Mouse (Mus musculus): ENCODE measurements around the gene Man2b2. TPM values are rescaled to one million over a fixed set of nuclear protein-coding genes. Genes with fewer than 3 reads are reported as not detected.
"Not testable (repeated sequence)": the region's sequence is repeated elsewhere in the genome, so short reads cannot be mapped to it uniquely, and the experiment has no call there.

Man2b2 gene
- polyA plus RNA-seq, 1 experiment from 2014 or later, result 15.5 TPM

DNA sequence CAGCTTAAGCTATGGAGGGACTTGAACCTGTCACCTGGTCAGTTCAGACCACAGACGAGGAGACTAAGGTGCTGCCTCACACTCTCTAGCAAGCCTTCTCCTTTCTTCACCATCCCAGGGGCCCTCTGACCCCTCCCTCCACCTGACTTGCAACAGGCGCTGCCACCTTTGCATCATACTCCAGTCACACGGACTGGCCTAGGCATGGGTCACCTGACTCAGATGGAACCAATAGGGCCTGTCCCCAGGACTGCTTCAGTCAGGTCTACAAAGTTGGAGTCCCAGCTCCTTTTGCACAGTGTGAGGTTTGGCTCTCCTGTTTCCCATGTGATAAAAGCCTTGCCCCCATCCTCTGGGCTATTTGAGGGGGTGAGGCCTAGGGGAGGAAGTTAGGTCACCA lies 19.8 kb downstream of the Man2b2 start:
- H3K4me1 ChIP-seq (ENCODE audit: control insufficient read depth in 2 of 2, insufficient read depth in 2 of 2, low read length in 2 of 2), result peaks cover 4 to 7% of the 10 kb centered on the region in 2 experiments; a peak in 3 of 4 replicates
- H3K27me3 ChIP-seq (ENCODE audit: control insufficient read depth, insufficient read depth, low read length), result no peaks in the 10 kb centered on the region
- WGBS, result 82% methylated on average over 3 of the region's 3 CpGs
- no peak overlapping the region for H3K4me2 ChIP-seq (ENCODE audit: low read length)
- ATAC-seq (ENCODE audit: insufficient number of reproducible peaks, insufficient read depth, low FRiP score, low read depth), result no peak
- no peak overlapping the region for H3K9ac ChIP-seq (ENCODE audit: low read length)
- H3K27ac ChIP-seq (replicated peaks in 1 of 2; ENCODE audit: control insufficient read depth in 1 of 2, insufficient read depth in 1 of 2, low read depth in 2 of 2, low read length in 2 of 2), result no peak overlapping the region
- H3K4me3 ChIP-seq (ENCODE audit: control insufficient read depth in 1 of 2, insufficient read depth in 1 of 2, low read depth in 1 of 2, low read length in 2 of 2), result no peak overlapping the region
- H3K36me3 ChIP-seq (ENCODE audit: control insufficient read depth, insufficient read depth, low read length), result peaks cover 4% of the 10 kb centered on the region; the same call in 1 of the 2 replicates
- H3K9me3 ChIP-seq (ENCODE audit: control insufficient read depth, low read length), result no peaks in the 10 kb centered on the region

DNA sequence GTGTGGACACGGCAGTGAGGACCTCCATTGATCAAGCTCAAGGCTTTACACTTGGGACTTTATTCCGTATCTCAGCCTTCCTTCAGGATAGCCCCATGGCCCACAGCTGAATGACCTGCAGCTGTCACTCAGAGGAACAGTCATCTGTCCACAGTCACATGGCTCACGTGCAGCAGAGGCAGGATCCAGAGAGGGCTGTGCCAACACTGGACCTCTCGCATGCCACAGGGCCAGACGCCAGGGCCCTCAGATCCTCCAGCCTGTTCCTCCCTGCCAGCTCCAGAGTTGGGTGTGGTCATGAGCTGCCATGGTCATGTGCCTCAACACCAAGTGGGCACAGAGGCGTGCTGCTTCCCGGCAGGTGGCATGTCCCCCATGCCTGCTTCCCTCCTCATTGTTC lies 21.3 kb downstream of the Man2b2 start:
- no peaks in the 10 kb centered on the region for H3K9me3 ChIP-seq (ENCODE audit: control insufficient read depth, low read length)
- no peak overlapping the region for H3K4me2 ChIP-seq (ENCODE audit: low read length)
- 78% methylated on average over 7 of the region's 7 CpGs for WGBS
- peaks cover 4 to 7% of the 10 kb centered on the region in 2 experiments; a peak in 3 of 4 replicates for H3K4me1 ChIP-seq (ENCODE audit: control insufficient read depth in 2 of 2, insufficient read depth in 2 of 2, low read length in 2 of 2)
- H3K4me3 ChIP-seq (ENCODE audit: control insufficient read depth in 1 of 2, insufficient read depth in 1 of 2, low read depth in 1 of 2, low read length in 2 of 2), result no peak overlapping the region
- H3K36me3 ChIP-seq (ENCODE audit: control insufficient read depth, insufficient read depth, low read length), result 0 out of 2 replicates have a peak, but pooled peaks cover 4% of the 10 kb centered on the region
- H3K9ac ChIP-seq (ENCODE audit: low read length), result no peak overlapping the region
- no peak; the same call in 1 of the 2 replicates for ATAC-seq (ENCODE audit: insufficient number of reproducible peaks, insufficient read depth, low FRiP score, low read depth)
- no peak overlapping the region for H3K27ac ChIP-seq (replicated peaks in 1 of 2; ENCODE audit: control insufficient read depth in 1 of 2, insufficient read depth in 1 of 2, low read depth in 2 of 2, low read length in 2 of 2)
- no peaks in the 10 kb centered on the region for H3K27me3 ChIP-seq (ENCODE audit: control insufficient read depth, insufficient read depth, low read length)

DNA sequence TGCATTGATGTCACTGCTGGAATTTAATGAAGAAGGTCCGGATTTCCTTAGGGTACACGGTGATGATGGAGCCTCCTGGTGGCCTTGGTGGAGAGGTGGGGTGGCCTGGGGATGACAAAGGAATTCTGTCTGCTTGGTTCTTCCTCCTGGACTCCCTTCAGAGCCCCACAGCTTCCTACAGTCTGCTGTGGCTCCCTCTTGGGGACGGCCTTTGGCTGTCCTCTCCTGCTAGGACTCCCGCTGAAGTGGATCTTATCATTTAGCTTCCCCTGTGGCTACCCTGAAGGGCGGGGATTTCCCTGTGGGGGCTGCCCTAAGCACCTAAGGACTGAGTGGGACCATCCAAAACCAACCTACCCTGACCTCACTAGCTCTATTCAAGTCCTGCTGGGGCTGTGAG lies 23.3 kb downstream of the Man2b2 start:
- H3K36me3 ChIP-seq (ENCODE audit: control insufficient read depth, insufficient read depth, low read length), result no peaks in the 10 kb centered on the region
- H3K4me1 ChIP-seq (ENCODE audit: control insufficient read depth in 2 of 2, insufficient read depth in 2 of 2, low read length in 2 of 2), result peaks cover 4 to 7% of the 10 kb centered on the region in 2 experiments; a peak in 3 of 4 replicates
- H3K27ac ChIP-seq (replicated peaks in 1 of 2; ENCODE audit: control insufficient read depth in 1 of 2, insufficient read depth in 1 of 2, low read depth in 2 of 2, low read length in 2 of 2), result no peak overlapping the region
- no peak for ATAC-seq (ENCODE audit: insufficient number of reproducible peaks, insufficient read depth, low FRiP score, low read depth)
- H3K4me3 ChIP-seq (ENCODE audit: control insufficient read depth in 1 of 2, insufficient read depth in 1 of 2, low read depth in 1 of 2, low read length in 2 of 2), result no peak overlapping the region
- H3K9ac ChIP-seq (ENCODE audit: low read length), result no peak overlapping the region
- H3K4me2 ChIP-seq (ENCODE audit: low read length), result no peak overlapping the region
- no peaks in the 10 kb centered on the region for H3K9me3 ChIP-seq (ENCODE audit: control insufficient read depth, low read length)
- 9% methylated on average over 5 of the region's 5 CpGs for WGBS
- H3K27me3 ChIP-seq (ENCODE audit: control insufficient read depth, insufficient read depth, low read length), result no peaks in the 10 kb centered on the region

DNA sequence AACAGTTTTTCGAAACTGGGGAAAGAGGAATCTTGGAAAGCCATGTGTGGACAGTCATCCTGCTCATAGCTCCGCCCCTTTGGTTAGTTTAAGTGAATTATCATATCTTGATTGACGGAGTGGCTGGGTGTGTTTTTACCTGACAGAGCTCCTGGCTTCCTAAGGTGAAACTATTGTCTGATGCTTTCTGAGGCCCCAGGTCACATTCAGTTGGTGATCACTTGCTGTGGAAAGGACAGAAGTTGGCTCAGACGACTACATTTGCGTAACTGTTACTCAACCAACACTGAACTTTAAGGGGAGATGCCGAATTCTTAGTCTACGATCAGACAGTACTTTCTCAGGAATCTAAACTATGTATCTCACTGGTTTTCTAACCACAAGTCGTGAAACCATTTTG lies 33.2 kb downstream of the Man2b2 start:
- H3K27ac ChIP-seq (replicated peaks in 1 of 2; ENCODE audit: control insufficient read depth in 1 of 2, insufficient read depth in 1 of 2, low read depth in 2 of 2, low read length in 2 of 2), result no peak overlapping the region
- no peak overlapping the region; the same call in 1 of the 2 replicates for H3K9ac ChIP-seq (ENCODE audit: low read length)
- H3K9me3 ChIP-seq (ENCODE audit: control insufficient read depth, low read length), result no peaks in the 10 kb centered on the region
- no peak for ATAC-seq (ENCODE audit: insufficient number of reproducible peaks, insufficient read depth, low FRiP score, low read depth)
- peaks cover 11% of the 10 kb centered on the region for H3K36me3 ChIP-seq (ENCODE audit: control insufficient read depth, insufficient read depth, low read length)
- H3K4me1 ChIP-seq (ENCODE audit: control insufficient read depth in 2 of 2, insufficient read depth in 2 of 2, low read length in 2 of 2), result peaks cover 0 to 4% of the 10 kb centered on the region in 2 experiments; a peak in 2 of 4 replicates
- 53% methylated on average over 8 of the region's 8 CpGs for whole genome bisulfite sequencing
- peak overlapping the region; percentile 64 for H3K4me2 ChIP-seq (ENCODE audit: low read length)
- H3K27me3 ChIP-seq (ENCODE audit: control insufficient read depth, insufficient read depth, low read length), result no peaks in the 10 kb centered on the region
- H3K4me3 ChIP-seq (ENCODE audit: control insufficient read depth in 1 of 2, insufficient read depth in 1 of 2, low read depth in 1 of 2, low read length in 2 of 2), result peak overlapping the region in 1 of 2 experiments; percentile 75; a peak in 3 of 4 replicates

DNA sequence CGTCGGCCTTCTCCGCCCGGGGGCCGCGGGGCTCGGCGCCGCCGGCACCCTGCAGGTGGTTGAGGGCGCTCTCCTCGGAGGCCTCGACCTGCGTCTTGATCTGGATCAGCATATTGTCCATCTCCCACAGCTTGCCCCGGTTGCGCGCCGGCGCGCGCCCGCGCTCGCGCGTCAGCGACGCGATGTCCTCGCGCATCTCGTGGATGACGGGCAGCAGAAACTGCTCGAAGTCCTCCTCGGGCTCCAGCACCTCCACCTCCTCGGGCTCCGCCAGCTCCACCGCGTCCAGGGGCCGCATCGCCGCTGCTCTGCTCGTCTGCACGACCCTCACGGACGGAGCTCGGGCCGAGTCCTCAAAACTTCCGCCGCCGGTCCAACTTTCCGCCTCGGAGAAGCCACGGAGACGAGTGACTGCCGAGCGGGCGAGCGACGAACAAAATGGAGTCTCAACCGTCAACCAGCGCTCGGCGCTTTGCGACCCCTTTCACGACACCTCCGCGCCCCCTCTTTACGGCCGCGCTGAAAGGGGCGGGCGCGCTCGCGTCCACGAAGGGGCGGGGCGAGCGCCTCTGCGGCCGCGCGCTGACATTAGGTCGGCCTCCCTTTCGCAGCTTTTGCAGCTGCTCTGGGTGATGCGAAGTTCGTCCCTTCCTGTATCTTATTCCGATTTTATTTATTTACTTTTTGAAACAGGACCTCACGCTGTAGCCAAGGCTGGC lies 34.0 kb downstream of the Man2b2 start, which contains the start of gene Mrfap1:
Gene Mrfap1, minus strand, starts transcription at position 477 of the 719 bp plus-strand sequence.
- WGBS, result under 1% methylated on average over 85 of the region's 90 CpGs

DNA sequence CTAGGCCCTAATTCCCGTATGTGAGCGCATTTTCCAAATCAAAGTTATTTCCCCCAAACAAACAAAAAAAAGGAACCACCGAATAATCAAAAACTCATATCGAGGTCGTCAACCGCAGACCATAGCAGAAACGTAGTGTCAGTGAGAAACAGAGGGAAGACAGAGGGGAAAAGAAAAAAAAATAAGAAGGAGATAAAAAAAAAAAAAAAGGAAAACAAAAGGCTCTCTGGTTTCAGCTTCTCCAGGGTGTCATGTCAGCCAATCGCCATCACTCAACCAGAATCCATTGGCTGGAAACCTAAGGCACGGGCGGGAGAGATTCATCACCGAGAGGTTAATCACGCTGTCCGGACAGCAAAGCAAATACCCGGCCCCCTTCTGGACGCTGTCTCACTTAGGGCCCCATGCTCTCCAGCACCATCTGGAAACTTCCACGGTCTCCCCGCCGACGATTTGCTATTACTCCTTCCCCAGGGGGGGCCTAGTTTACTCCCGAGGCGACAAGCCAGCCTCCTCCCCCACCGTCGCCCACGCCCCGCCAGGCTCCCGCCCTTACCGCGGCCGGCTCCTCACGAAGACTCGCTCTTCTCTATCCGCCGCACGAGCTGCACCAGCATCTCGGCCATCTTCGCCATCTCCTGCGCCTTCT lies 34.7 kb downstream of the Man2b2 start:
- peak overlapping the region; percentile 93 to 96 for H3K27ac ChIP-seq (replicated peaks in 1 of 2; ENCODE audit: control insufficient read depth in 1 of 2, insufficient read depth in 1 of 2, low read depth in 2 of 2, low read length in 2 of 2)
- peak overlapping the region; percentile 85 for H3K9ac ChIP-seq (ENCODE audit: low read length)
- not testable (repeated sequence) for H3K27me3 ChIP-seq (ENCODE audit: control insufficient read depth, insufficient read depth, low read length); H3K4me1 ChIP-seq (ENCODE audit: control insufficient read depth in 2 of 2, insufficient read depth in 2 of 2, low read length in 2 of 2); H3K9me3 ChIP-seq (ENCODE audit: control insufficient read depth, low read length)
- H3K4me2 ChIP-seq (ENCODE audit: low read length), result peak overlapping the region; percentile 64
- 3% methylated on average over 35 of the region's 37 CpGs for WGBS
- H3K4me3 ChIP-seq (ENCODE audit: control insufficient read depth in 1 of 2, insufficient read depth in 1 of 2, low read depth in 1 of 2, low read length in 2 of 2), result peak overlapping the region; percentile 72 to 75
- ATAC-seq (ENCODE audit: insufficient number of reproducible peaks, insufficient read depth, low FRiP score, low read depth), result peak; percentile 33
- peaks cover 11% of the 10 kb centered on the region for H3K36me3 ChIP-seq (ENCODE audit: control insufficient read depth, insufficient read depth, low read length)

More for the DNA sequence above, 34.0 kb downstream of the Man2b2 start, which contains the start of gene Mrfap1:
- peak within 1 kb of the TSS; percentile 93 to 96 for H3K27ac ChIP-seq (replicated peaks in 1 of 2; ENCODE audit: control insufficient read depth in 1 of 2, insufficient read depth in 1 of 2, low read depth in 2 of 2, low read length in 2 of 2)
- H3K9me3 ChIP-seq (ENCODE audit: control insufficient read depth, low read length); H3K4me1 ChIP-seq (ENCODE audit: control insufficient read depth in 2 of 2, insufficient read depth in 2 of 2, low read length in 2 of 2); H3K27me3 ChIP-seq (ENCODE audit: control insufficient read depth, insufficient read depth, low read length): not testable (repeated sequence)
- peak within 1 kb of the TSS; percentile 64 for H3K4me2 ChIP-seq (ENCODE audit: low read length)
- H3K4me3 ChIP-seq (ENCODE audit: control insufficient read depth in 1 of 2, insufficient read depth in 1 of 2, low read depth in 1 of 2, low read length in 2 of 2), result peak within 1 kb of the TSS; percentile 72 to 75
- ATAC-seq (ENCODE audit: insufficient number of reproducible peaks, insufficient read depth, low FRiP score, low read depth), result peak; percentile 74
- peak within 1 kb of the TSS; percentile 85 for H3K9ac ChIP-seq (ENCODE audit: low read length)
- H3K36me3 ChIP-seq (ENCODE audit: control insufficient read depth, insufficient read depth, low read length), result peaks cover 11% of the 10 kb centered on the region

DNA sequence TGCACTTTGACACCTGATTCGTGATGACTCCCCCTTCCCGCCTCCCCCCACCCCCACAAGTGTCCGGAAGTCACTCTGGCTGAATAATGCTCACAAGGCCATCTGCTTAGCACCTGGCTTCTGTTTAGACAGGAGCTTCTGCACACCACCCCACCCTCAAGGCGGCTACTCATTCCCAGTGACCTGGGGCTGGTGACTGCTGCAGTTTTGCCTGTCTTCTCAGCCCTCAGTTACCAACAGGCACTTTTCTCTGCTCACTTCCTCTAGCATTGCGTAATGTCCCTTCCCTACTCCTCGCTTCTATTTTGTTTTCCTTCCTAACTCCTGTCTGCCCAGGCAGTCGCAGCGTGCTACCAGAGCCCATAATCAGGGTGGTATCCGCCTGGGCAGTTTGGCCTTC lies 38.6 kb downstream of the Man2b2 start:
- H3K4me2 ChIP-seq (ENCODE audit: low read length), result no peak overlapping the region
- no peak overlapping the region; a peak in 1 of 4 replicates for H3K27ac ChIP-seq (replicated peaks in 1 of 2; ENCODE audit: control insufficient read depth in 1 of 2, insufficient read depth in 1 of 2, low read depth in 2 of 2, low read length in 2 of 2)
- H3K4me1 ChIP-seq (ENCODE audit: control insufficient read depth in 2 of 2, insufficient read depth in 2 of 2, low read length in 2 of 2), result peaks cover 0 to under 1% of the 10 kb centered on the region in 2 experiments; a peak in 2 of 4 replicates
- H3K36me3 ChIP-seq (ENCODE audit: control insufficient read depth, insufficient read depth, low read length), result peaks cover 11% of the 10 kb centered on the region
- H3K9me3 ChIP-seq (ENCODE audit: control insufficient read depth, low read length), result no peaks in the 10 kb centered on the region
- no peak overlapping the region for H3K9ac ChIP-seq (ENCODE audit: low read length)
- ATAC-seq (ENCODE audit: insufficient number of reproducible peaks, insufficient read depth, low FRiP score, low read depth), result no peak
- no peaks in the 10 kb centered on the region for H3K27me3 ChIP-seq (ENCODE audit: control insufficient read depth, insufficient read depth, low read length)
- no peak overlapping the region for H3K4me3 ChIP-seq (ENCODE audit: control insufficient read depth in 1 of 2, insufficient read depth in 1 of 2, low read depth in 1 of 2, low read length in 2 of 2)
- 73% methylated on average over 9 of the region's 9 CpGs for WGBS
